Mouse (Mus musculus) CH12.LX (cell line): Measurements from ENCODE around the gene Psme2b.
"Not testable (repeated sequence)": the region's sequence is repeated elsewhere in the genome, so short reads cannot be mapped to it uniquely, and the experiment has no call there.

Experiments
- BHLHE40 ChIP-seq: IDR thresholded peaks from 2 replicates; pipeline ENCODE4 v1.6.1; 2011; ENCODE audit warnings: mild to moderate bottlenecking, low read depth, low read length, improper control_type of control experiment
- CHD2 ChIP-seq: IDR thresholded peaks from 2 replicates; pipeline ENCODE4 v1.6.1; 2011; ENCODE audit warnings: low read length, improper control_type of control experiment
- CTCF ChIP-seq, 2 experiments: IDR thresholded peaks in 1 of 2; conservative IDR thresholded peaks in 1 of 2; 2 replicates each; pipeline ENCODE4 v1.5.1; 2011 to 2012; ENCODE audit warnings: low read depth in 2 of 2, low read length in 2 of 2, improper control_type of control experiment in 1 of 2, inconsistent platforms in 1 of 2, mild to moderate bottlenecking in 1 of 2, moderate library complexity in 1 of 2
- EP300 ChIP-seq: IDR thresholded peaks from 2 replicates; pipeline ENCODE4 v1.6.1; 2011; ENCODE audit warnings: low read length, improper control_type of control experiment
- GABPA ChIP-seq: IDR thresholded peaks from 2 replicates; pipeline ENCODE4 v1.6.1; 2012; ENCODE audit warnings: low read depth, low read length, improper control_type of control experiment, inconsistent platforms; ENCODE audit not compliant: insufficient replicate concordance
- MAFK ChIP-seq: IDR thresholded peaks from 2 replicates; pipeline ENCODE4 v1.6.1; 2011; ENCODE audit warnings: low read length, improper control_type of control experiment; ENCODE audit not compliant: insufficient replicate concordance
- MXI1 ChIP-seq: IDR thresholded peaks from 2 replicates; pipeline ENCODE4 v1.6.1; 2011; ENCODE audit warnings: mild to moderate bottlenecking, low read depth, low read length, improper control_type of control experiment
- NELFE ChIP-seq: IDR thresholded peaks from 2 replicates; pipeline ENCODE4 v1.6.1; 2011; ENCODE audit warnings: low read depth, low read length, improper control_type of control experiment
- NRF1 ChIP-seq: IDR thresholded peaks from 2 replicates; pipeline ENCODE4 v1.6.1; 2014; ENCODE audit warnings: low read depth, mild to moderate bottlenecking, inconsistent platforms, low read length, improper control_type of control experiment, moderate library complexity
- POLR2A ChIP-seq: IDR thresholded peaks from 2 replicates; pipeline ENCODE4 v1.6.1; 2011; ENCODE audit warnings: low read depth, mild to moderate bottlenecking, improper control_type of control experiment, low read length
- TBP ChIP-seq: conservative IDR thresholded peaks from 2 replicates; pipeline ENCODE4 v1.6.1; 2011; ENCODE audit warnings: low read depth, low read length, improper control_type of control experiment
- USF1 ChIP-seq: IDR thresholded peaks from 2 replicates; pipeline ENCODE4 v1.6.1; 2014; ENCODE audit warnings: low read depth, mild to moderate bottlenecking, inconsistent platforms, low read length, improper control_type of control experiment

DNA sequence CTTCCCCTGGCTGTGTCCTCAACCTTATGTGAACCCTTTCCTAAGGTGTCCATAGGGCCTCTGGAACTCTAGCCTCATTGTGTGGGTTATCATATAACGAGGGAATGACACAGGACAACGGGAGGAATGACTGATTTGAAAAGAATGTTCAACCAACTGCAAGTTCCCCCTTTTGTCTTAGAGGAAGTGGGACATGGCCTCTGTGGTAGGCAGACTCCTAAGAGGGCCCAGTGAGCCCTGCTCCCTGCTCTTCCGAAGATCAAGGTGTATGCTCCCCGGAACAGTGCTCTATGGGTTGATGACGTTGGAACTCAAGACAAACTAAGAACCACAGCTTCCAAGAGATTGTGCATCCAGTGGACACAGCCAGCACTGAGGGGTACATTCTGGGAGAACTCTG lies 22.2 kb downstream of the Psme2b start:
- TF ChIP-seq POLR2A; NELFE; BHLHE40; TBP; MAFK; EP300; CHD2; USF1; CTCF (conservative IDR thresholded peaks at IDR 0.05 in 1 of 2, IDR thresholded peaks at IDR 0.05 in 1 of 2; ENCODE audit: low read depth in 2 of 2, low read length in 2 of 2); MXI1; NRF1; GABPA: not testable (repeated sequence)
